Mouse (Mus musculus): ENCODE measurements at regions not wholly inside any gene's neighbourhood (a gene's known extent, or its start where the extent isn't known, plus 50 kb on each side); places are given as distances from the start of the nearest gene placed in this dataset.

GRCm38 (mm10) chr3:136993473-136993872 is 323.5 kb downstream of the Ppp3ca start:
- DNase-seq (ENCODE audit: low read depth, low spot score) = no peak

- no peak for DNase-seq (ENCODE audit: low read depth, low spot score)
Measured at GRCm38 (mm10) chr3:136994361-136995083, 324.6 kb downstream of the Ppp3ca start.

- no peak for DNase-seq (ENCODE audit: low read depth, low spot score)
Measured at GRCm38 (mm10) chr3:136995611-136996335, 325.8 kb downstream of the Ppp3ca start.

- no peak for DNase-seq (ENCODE audit: low read depth, low spot score)
Measured at GRCm38 (mm10) chr3:136996381-136996895, 326.5 kb downstream of the Ppp3ca start.

GRCm38 (mm10) chr3:137011551-137011950 is 329.3 kb upstream of the Emcn start:
- no peak for DNase-seq (ENCODE audit: low read depth, low spot score)

GRCm38 (mm10) chr3:137014686-137015085 is 326.2 kb upstream of the Emcn start:
- DNase-seq (ENCODE audit: low read depth, low spot score) = peak; percentile 39

GRCm38 (mm10) chr3:137015199-137015598 is 325.7 kb upstream of the Emcn start:
- DNase-seq (ENCODE audit: low read depth, low spot score) = no peak

GRCm38 (mm10) chr3:137019971-137020634 is 320.8 kb upstream of the Emcn start:
- no peak for DNase-seq (ENCODE audit: low read depth, low spot score)

GRCm38 (mm10) chr3:137029546-137029945 is 311.3 kb upstream of the Emcn start:
- no peak for DNase-seq (ENCODE audit: low read depth, low spot score)

- no peak for DNase-seq (ENCODE audit: low read depth, low spot score)
Measured at GRCm38 (mm10) chr3:137032802-137033201, 308.1 kb upstream of the Emcn start.

- no peak for DNase-seq (ENCODE audit: low read depth, low spot score)
Measured at GRCm38 (mm10) chr3:137039638-137040037, 301.2 kb upstream of the Emcn start.

- DNase-seq (ENCODE audit: low read depth, low spot score) = no peak
Measured at GRCm38 (mm10) chr3:137056544-137057224, 284.2 kb upstream of the Emcn start.

- DNase-seq (ENCODE audit: low read depth, low spot score) = no peak
Measured at GRCm38 (mm10) chr3:137057225-137057910, 283.5 kb upstream of the Emcn start.

GRCm38 (mm10) chr3:137057911-137058260 is 283.0 kb upstream of the Emcn start:
- no peak for DNase-seq (ENCODE audit: low read depth, low spot score)

GRCm38 (mm10) chr3:137062067-137062466 is 278.8 kb upstream of the Emcn start:
- DNase-seq (ENCODE audit: low read depth, low spot score) = no peak

GRCm38 (mm10) chr3:137067336-137067735 is 273.5 kb upstream of the Emcn start:
- DNase-seq (ENCODE audit: low read depth, low spot score) = no peak

GRCm38 (mm10) chr3:137069334-137069733 is 271.5 kb upstream of the Emcn start:
- no peak for DNase-seq (ENCODE audit: low read depth, low spot score)

GRCm38 (mm10) chr3:137077718-137078599 is 262.9 kb upstream of the Emcn start:
- no peak for DNase-seq (ENCODE audit: low read depth, low spot score)

GRCm38 (mm10) chr3:137078600-137078975 is 262.3 kb upstream of the Emcn start:
- DNase-seq (ENCODE audit: low read depth, low spot score) = no peak

- no peak for DNase-seq (ENCODE audit: low read depth, low spot score)
Measured at GRCm38 (mm10) chr3:137086896-137087295, 254.0 kb upstream of the Emcn start.
